Mouse (Mus musculus): ENCODE results near the gene Kdm4c. TPM values are rescaled to one million over a fixed set of nuclear protein-coding genes. Genes with fewer than 3 reads are reported as not detected.
"Not testable (repeated sequence)": the region's sequence is repeated elsewhere in the genome, so short reads cannot be mapped to it uniquely, and the experiment has no call there.

The Kdm4c gene
- polyA plus RNA-seq, 1 experiment from 2014 or later, result 14.0 TPM

- H3K27me3 ChIP-seq (ENCODE audit: control insufficient read depth, insufficient read depth, low read length), result no peaks in the 10 kb centered on the region
- H3K4me2 ChIP-seq (ENCODE audit: low read depth), result no peak overlapping the region
- no peak overlapping the region for H3K27ac ChIP-seq (ENCODE audit: low read depth, low read length)
- H3K4me3 ChIP-seq (ENCODE audit: low read depth, low read length), result no peak overlapping the region
- H3K4me1 ChIP-seq (ENCODE audit: control insufficient read depth, insufficient read depth, low read length), result no peaks in the 10 kb centered on the region
- ATAC-seq (ENCODE audit: insufficient read depth, low FRiP score, low TSS enrichment), result no peak
- no peaks in the 10 kb centered on the region for H3K9me3 ChIP-seq (ENCODE audit: control insufficient read depth, low read length)
- WGBS, result 88% methylated on average over 4 of the region's 4 CpGs
- H3K36me3 ChIP-seq (ENCODE audit: control insufficient read depth, insufficient read depth, low read length), result no peaks in the 10 kb centered on the region
- no peak overlapping the region for H3K9ac ChIP-seq (ENCODE audit: low read length)
- DNase-seq (ENCODE audit: low spot score), result no peak
Measured at GRCm38 (mm10) chr4:74386583-74386982, 144.3 kb downstream of the Kdm4c start.

DNA sequence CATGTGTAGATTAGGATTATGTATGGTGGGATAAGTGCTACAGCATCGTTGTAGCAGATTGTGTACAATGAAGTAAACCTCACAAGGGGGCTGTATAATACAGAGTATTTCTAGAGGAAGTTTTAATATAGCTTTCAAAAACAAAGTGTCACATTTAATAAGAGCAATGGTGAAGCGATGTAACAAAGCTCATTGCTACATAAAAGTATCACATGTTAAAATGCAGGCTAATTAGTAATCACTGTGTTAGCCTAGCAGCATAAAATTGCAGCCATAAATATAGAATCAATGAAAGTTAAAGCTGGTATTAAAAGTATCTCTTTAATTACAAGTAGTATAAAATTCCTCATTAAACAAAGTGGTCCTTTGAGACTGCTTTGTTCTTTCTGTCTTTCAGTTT, 150.9 kb downstream of the Kdm4c start:
- no peak for ATAC-seq (ENCODE audit: insufficient read depth, low FRiP score, low TSS enrichment)

DNA sequence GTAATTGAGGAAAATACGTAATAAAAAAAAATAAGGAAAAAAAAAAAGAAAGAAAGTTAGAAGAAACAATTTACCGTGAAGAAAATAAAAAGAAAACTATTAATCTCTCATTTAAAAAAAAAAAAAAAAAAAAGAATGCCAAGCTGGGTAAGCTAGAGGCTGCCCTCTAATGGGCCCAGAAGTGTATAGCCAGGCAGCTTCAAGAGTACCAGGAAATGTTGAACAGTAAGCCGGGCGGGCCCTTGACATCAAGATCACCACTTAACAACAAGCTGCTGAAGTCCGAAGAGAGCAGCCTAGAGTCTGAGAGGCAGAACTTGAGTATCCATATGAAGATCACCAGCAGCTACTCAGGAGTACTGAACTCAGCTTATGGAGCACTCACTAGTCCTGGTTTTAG, 154.3 kb downstream of the Kdm4c start:
- Histone ChIP-seq H3K9ac (ENCODE audit: low read length) (no peak overlapping the region), H3K27me3 (ENCODE audit: control insufficient read depth, insufficient read depth, low read length) (no peaks in the 10 kb centered on the region), H3K36me3 (ENCODE audit: control insufficient read depth, insufficient read depth, low read length) (no peaks in the 10 kb centered on the region), H3K4me2 (ENCODE audit: low read depth) (no peak overlapping the region), H3K9me3 (ENCODE audit: control insufficient read depth, low read length) (no peaks in the 10 kb centered on the region), H3K27ac (ENCODE audit: low read depth, low read length) (no peak overlapping the region), H3K4me3 (ENCODE audit: low read depth, low read length) (no peak overlapping the region), H3K4me1 (ENCODE audit: control insufficient read depth, insufficient read depth, low read length) (no peaks in the 10 kb centered on the region)
- DNase-seq (ENCODE audit: low spot score), result no peak
- WGBS, result 92% methylated on average over 5 of the region's 5 CpGs
- ATAC-seq (ENCODE audit: insufficient read depth, low FRiP score, low TSS enrichment), result no peak

More for the DNA sequence above, 150.9 kb downstream of the Kdm4c start:
- no peaks in the 10 kb centered on the region for H3K4me1 ChIP-seq (ENCODE audit: control insufficient read depth, insufficient read depth, low read length)
- no peak for DNase-seq (ENCODE audit: low spot score)
- no peaks in the 10 kb centered on the region for H3K9me3 ChIP-seq (ENCODE audit: control insufficient read depth, low read length)
- H3K27ac ChIP-seq (ENCODE audit: low read depth, low read length), result no peak overlapping the region
- no peak overlapping the region for H3K4me2 ChIP-seq (ENCODE audit: low read depth)
- no peaks in the 10 kb centered on the region for H3K36me3 ChIP-seq (ENCODE audit: control insufficient read depth, insufficient read depth, low read length)
- no peaks in the 10 kb centered on the region for H3K27me3 ChIP-seq (ENCODE audit: control insufficient read depth, insufficient read depth, low read length)
- whole genome bisulfite sequencing, result 91% methylated on average over 2 of the region's 2 CpGs
- no peak overlapping the region for H3K9ac ChIP-seq (ENCODE audit: low read length)
- no peak overlapping the region for H3K4me3 ChIP-seq (ENCODE audit: low read depth, low read length)

DNA sequence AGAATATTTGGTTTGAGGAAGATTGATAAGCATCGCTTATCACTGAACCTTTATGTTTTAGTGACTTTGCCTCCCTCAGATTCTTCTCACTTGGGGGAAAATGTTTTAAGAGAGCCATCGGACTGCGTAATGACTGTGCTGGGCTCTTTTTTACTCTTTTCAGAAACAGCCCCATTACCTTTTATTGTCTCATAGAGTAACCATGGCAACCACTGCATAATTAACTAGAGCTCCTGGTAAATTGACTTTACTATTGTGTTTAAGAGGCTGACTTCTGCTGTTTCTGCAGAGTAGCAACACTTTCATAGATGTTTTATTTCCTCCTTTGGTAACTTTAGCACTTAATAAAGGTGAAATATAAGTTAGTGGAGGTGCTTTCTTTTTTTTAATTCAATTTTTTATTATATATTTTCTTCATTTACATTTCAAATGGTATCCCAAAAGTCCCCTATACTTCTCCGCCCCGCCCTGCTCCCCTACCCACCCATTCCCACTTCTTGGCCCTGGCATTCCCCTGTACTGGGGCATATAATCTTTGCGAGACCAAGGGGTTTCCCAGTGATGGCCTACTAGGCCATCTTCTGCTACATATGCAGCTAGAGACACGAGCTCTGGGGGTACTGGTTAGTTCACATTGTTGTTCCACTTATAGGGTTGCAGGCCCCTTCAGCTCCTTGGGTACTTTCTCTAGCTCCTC, 159.5 kb downstream of the Kdm4c start:
- not testable (repeated sequence) for H3K9me3 ChIP-seq (ENCODE audit: control insufficient read depth, low read length); H3K27ac ChIP-seq (ENCODE audit: low read depth, low read length); H3K27me3 ChIP-seq (ENCODE audit: control insufficient read depth, insufficient read depth, low read length); H3K9ac ChIP-seq (ENCODE audit: low read length); H3K36me3 ChIP-seq (ENCODE audit: control insufficient read depth, insufficient read depth, low read length); H3K4me1 ChIP-seq (ENCODE audit: control insufficient read depth, insufficient read depth, low read length); DNase-seq (ENCODE audit: low spot score); H3K4me3 ChIP-seq (ENCODE audit: low read depth, low read length); H3K4me2 ChIP-seq (ENCODE audit: low read depth)
- peak; percentile 69; the same call in 1 of the 2 replicates for ATAC-seq (ENCODE audit: insufficient read depth, low FRiP score, low TSS enrichment)
- WGBS, result 61% methylated on average over 7 of the region's 7 CpGs

DNA sequence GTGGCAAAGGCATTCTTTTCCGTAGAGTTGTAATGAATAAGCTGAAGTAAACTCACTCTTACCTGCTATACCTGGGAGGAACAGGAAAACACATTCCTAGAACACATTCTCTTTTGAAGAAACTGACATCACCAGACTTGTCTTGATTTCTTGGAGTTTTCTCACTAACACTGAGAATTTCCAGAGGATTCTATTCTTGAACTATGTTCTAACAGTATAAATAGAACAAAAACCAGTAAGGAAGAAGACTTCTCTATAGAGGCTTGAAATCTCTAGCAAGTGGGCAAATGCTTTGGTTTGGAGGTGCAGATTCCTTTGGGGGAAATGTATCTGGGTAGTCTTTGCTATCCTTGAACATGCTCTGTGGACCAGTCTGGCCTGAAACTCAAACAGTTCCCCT, 166.4 kb downstream of the Kdm4c start:
- no peak for ATAC-seq (ENCODE audit: insufficient read depth, low FRiP score, low TSS enrichment)
- H3K4me3 ChIP-seq (ENCODE audit: low read depth, low read length), result no peak overlapping the region

DNA sequence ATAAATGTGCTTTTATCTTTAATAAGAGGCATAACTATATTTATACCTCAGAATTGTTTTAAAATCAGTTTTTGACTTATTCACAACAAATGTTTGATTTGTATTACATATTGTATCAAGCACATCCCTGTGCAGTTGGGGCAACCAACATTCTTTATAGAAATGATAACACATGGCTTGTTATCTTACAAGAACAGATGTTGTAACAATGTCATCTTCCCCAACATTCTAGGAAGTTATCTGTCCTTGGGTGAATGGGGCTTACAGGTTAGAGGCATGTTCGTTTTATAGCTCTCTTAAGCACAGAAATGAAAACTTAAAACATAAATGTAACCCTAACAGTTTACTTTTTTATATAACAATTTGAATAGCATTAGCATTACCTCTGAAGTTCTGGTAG, 177.5 kb downstream of the Kdm4c start:
- no peak for DNase-seq (ENCODE audit: low spot score)
- ATAC-seq (ENCODE audit: insufficient read depth, low FRiP score, low TSS enrichment), result no peak
- 87% methylated on average over 1 of the region's 1 CpGs for WGBS

More for the DNA sequence above, 166.4 kb downstream of the Kdm4c start:
- no peak overlapping the region for H3K27ac ChIP-seq (ENCODE audit: low read depth, low read length)
- no peaks in the 10 kb centered on the region for H3K36me3 ChIP-seq (ENCODE audit: control insufficient read depth, insufficient read depth, low read length)
- no peaks in the 10 kb centered on the region for H3K4me1 ChIP-seq (ENCODE audit: control insufficient read depth, insufficient read depth, low read length)
- H3K27me3 ChIP-seq (ENCODE audit: control insufficient read depth, insufficient read depth, low read length), result no peaks in the 10 kb centered on the region
- DNase-seq (ENCODE audit: low spot score), result no peak
- no peaks in the 10 kb centered on the region for H3K9me3 ChIP-seq (ENCODE audit: control insufficient read depth, low read length)
- H3K4me2 ChIP-seq (ENCODE audit: low read depth), result no peak overlapping the region
- 85% methylated on average over 1 of the region's 1 CpGs for WGBS
- H3K9ac ChIP-seq (ENCODE audit: low read length), result no peak overlapping the region

More for the DNA sequence above, 177.5 kb downstream of the Kdm4c start:
- Histone ChIP-seq H3K27ac (ENCODE audit: low read depth, low read length) (no peak overlapping the region), H3K9ac (ENCODE audit: low read length) (no peak overlapping the region), H3K9me3 (ENCODE audit: control insufficient read depth, low read length) (no peaks in the 10 kb centered on the region), H3K4me2 (ENCODE audit: low read depth) (no peak overlapping the region), H3K4me3 (ENCODE audit: low read depth, low read length) (no peak overlapping the region), H3K36me3 (ENCODE audit: control insufficient read depth, insufficient read depth, low read length) (no peaks in the 10 kb centered on the region), H3K27me3 (ENCODE audit: control insufficient read depth, insufficient read depth, low read length) (no peaks in the 10 kb centered on the region), H3K4me1 (ENCODE audit: control insufficient read depth, insufficient read depth, low read length) (no peaks in the 10 kb centered on the region)

Other genes with a start within 250 kb of the Kdm4c start
- 4.4 and 4.5 TPM in 2 replicates for gene Frmd3, start 229.1 kb upstream of the Kdm4c start, polyA plus RNA-seq (2014; fragmentation: Nextera tagmentation; extraction: Ambion mirVana)